Mouse (Mus musculus) brain, embryonic 14.5 days (tissue): ENCODE results near the gene Ddx60.

Experiments
- CTCF ChIP-seq: fragments of 200-500 bp; IDR thresholded peaks from 2 replicates; pipeline ENCODE4 v1.5.1; 2012; ENCODE audit warnings: inconsistent platforms, mild to moderate bottlenecking, moderate library complexity, borderline replicate concordance; ENCODE audit not compliant: insufficient read depth, insufficient read length; ENCODE audit errors: extremely low read depth
- POLR2A ChIP-seq: fragments of 200-500 bp; IDR thresholded peaks from 2 replicates; pipeline ENCODE4 v1.6.1; 2012; ENCODE audit warnings: mild to moderate bottlenecking, inconsistent platforms, borderline replicate concordance; ENCODE audit not compliant: poor library complexity, insufficient read depth, insufficient read length, severe bottlenecking; ENCODE audit errors: extremely low read depth

GRCm38 (mm10) chr8:61919145-61919788, 8.6 kb upstream of the Ddx60 start:
- TF ChIP-seq CTCF (no peak), POLR2A (no peak)
